ENCODE assay signal across 8 mouse cellular contexts in the genomic region with DNA sequence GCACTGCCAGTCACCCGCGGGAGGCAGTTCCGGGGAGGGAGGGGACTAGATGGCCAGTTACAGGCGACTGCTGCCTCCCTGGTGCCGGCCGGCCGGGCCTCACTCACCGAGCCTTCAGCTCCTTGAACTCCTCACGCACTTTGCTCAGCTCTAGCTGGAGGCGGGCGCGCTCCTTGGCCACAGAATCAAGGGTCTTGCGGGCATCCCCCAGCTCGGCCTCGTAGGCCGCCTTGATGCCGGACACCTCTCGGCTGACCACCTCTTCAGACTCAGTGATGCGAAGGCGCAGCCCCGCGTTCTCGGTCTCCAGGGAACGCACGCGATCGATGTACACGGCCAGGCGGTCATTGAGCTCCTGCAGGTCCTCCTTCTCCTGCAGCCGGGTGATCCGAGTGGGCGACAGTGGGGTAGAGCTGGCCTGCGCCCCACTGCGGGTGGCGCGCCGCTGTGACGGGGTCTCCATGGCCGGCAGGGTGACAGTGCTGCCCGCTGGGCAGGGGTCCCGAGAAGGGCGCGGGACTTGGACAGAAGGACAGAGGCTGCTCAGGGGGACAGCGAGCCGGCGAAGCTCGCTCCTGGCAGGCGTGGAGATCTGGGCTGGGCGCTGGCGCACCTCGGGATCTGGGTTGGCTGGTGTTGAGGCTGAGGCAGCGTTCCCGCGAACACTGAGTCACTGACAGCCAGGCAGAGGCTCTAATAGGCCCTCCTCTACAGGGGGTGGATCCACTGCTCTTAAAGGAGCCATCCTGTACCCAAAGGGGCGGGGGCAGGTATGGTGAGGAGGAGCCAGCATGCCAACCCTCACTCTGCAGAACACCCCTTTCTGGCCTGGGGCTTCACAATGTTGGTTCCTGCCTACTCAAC. TPM values are rescaled to one million over a fixed set of nuclear protein-coding genes. Genes with fewer than 3 reads are reported as not detected.
DNase-seq lines count a peak whose midpoint lies in the region; ATAC-seq lines count a peak whose summit lies in the region.

No protein-coding gene starts in this region.

- H3K4me1 ChIP-seq in embryonic facial prominence, embryonic 12.5 days, result peaks cover 44% of the 10 kb centered on the region
- H3K4me1 ChIP-seq in midbrain, embryonic 10.5 days, result peaks cover 46% of the 10 kb centered on the region

- no peaks in the 10 kb centered on the region for H3K27me3 ChIP-seq in embryonic facial prominence, embryonic 12.5 days
- peaks cover 49% of the 10 kb centered on the region for H3K27me3 ChIP-seq in midbrain, embryonic 10.5 days (ENCODE audit: low read depth, poor library complexity, severe bottlenecking)

- intact Hi-C loops in left cerebral cortex, postnatal 4 days (cut with DNase I), result no loop called here

- under 1% methylated on average over 55 of the region's 55 CpGs for WGBS in embryonic facial prominence, embryonic 12.5 days
- WGBS in midbrain, embryonic 10.5 days, result under 1% methylated on average over 55 of the region's 55 CpGs

- H3K4me3 ChIP-seq in embryonic facial prominence, embryonic 12.5 days, result peak overlapping the region; percentile 60
- peak overlapping the region; percentile 68 for H3K4me3 ChIP-seq in midbrain, embryonic 10.5 days

- ATAC-seq in embryonic facial prominence, embryonic 12.5 days (ENCODE audit: insufficient number of reproducible peaks, insufficient read depth, low FRiP score, low TSS enrichment), result peak; percentile 78

- H3K27ac ChIP-seq in embryonic facial prominence, embryonic 12.5 days, result peak overlapping the region; percentile 89
- peak overlapping the region; percentile 74 for H3K27ac ChIP-seq in midbrain, embryonic 10.5 days (replicated peaks)

- no peaks in the 10 kb centered on the region for H3K9me3 ChIP-seq in embryonic facial prominence, embryonic 12.5 days
- no peaks in the 10 kb centered on the region for H3K9me3 ChIP-seq in midbrain, embryonic 10.5 days (replicated peaks)

- H3K4me2 ChIP-seq in embryonic facial prominence, embryonic 12.5 days (replicated peaks), result peak overlapping the region; percentile 98

- H3K9ac ChIP-seq in embryonic facial prominence, embryonic 12.5 days, result peak overlapping the region; percentile 83

- DNase-seq in 3T3-L1 (ENCODE audit: low read depth, low spot score), result peak; percentile 99
- peak; percentile 95 for DNase-seq in adrenal gland, postnatal 36 days
- DNase-seq in heart, adult 11 months, result peak; percentile 100
- DNase-seq in kidney, adult 11 months, result peak; percentile 93
- DNase-seq in left cerebral cortex, postnatal 4 days, result peak; percentile 78
- DNase-seq in midbrain, embryonic 10.5 days (ENCODE audit: low spot score), result peak; percentile 59
- DNase-seq in spleen, adult 12 weeks (ENCODE audit: low spot score), result peak; percentile 70

- no peaks in the 10 kb centered on the region for H3K36me3 ChIP-seq in embryonic facial prominence, embryonic 12.5 days
- no peaks in the 10 kb centered on the region for H3K36me3 ChIP-seq in midbrain, embryonic 10.5 days

RNA-seq across cellular contexts. Expression of a gene that starts 6.9 kb away (rescaled TPM):
- 100 to 1,000 TPM; 109 to 141 TPM for total RNA-seq in adrenal gland, postnatal 36 days (2021)
- 109 and 113 TPM in 2 replicates for polyA plus RNA-seq in embryonic facial prominence, embryonic 12.5 days (2016; fragmentation: Nextera tagmentation; extraction: Ambion mirVana)
- 10 to 100 TPM; 35.3 to 37.7 TPM for total RNA-seq in left cerebral cortex, postnatal 4 days (2021)
- 13.5 and 18.3 TPM in 2 replicates for polyA plus RNA-seq in midbrain, embryonic 10.5 days (2016; fragmentation: Nextera tagmentation; extraction: Ambion mirVana)

RNA-seq across cellular contexts. Expression of a gene that starts 29.3 kb away (rescaled TPM):
- total RNA-seq in adrenal gland, postnatal 36 days (2021), result 1 to 10 TPM; 3.1 to 4.3 TPM
- 36.3 and 37.7 TPM in 2 replicates for polyA plus RNA-seq in embryonic facial prominence, embryonic 12.5 days (2016; fragmentation: Nextera tagmentation; extraction: Ambion mirVana)
- total RNA-seq in left cerebral cortex, postnatal 4 days (2021), result 10 to 100 TPM; 80.5 to 87.8 TPM
- polyA plus RNA-seq in midbrain, embryonic 10.5 days (2016; fragmentation: Nextera tagmentation; extraction: Ambion mirVana), result 27.7 and 33.8 TPM in 2 replicates

RNA-seq across cellular contexts. Expression of a gene that starts 41.9 kb away (rescaled TPM):
- 10 to 100 TPM in 1 of 2 experiments, 1 to 10 TPM in 1; 8.9 to 12.6 TPM for total RNA-seq in adrenal gland, postnatal 36 days (2021)
- polyA plus RNA-seq in embryonic facial prominence, embryonic 12.5 days (2016; fragmentation: Nextera tagmentation; extraction: Ambion mirVana), result 7.5 and 9.0 TPM in 2 replicates
- 10 to 100 TPM; 58.1 to 58.4 TPM for total RNA-seq in left cerebral cortex, postnatal 4 days (2021)
- polyA plus RNA-seq in midbrain, embryonic 10.5 days (2016; fragmentation: Nextera tagmentation; extraction: Ambion mirVana), result 4.9 and 10.5 TPM in 2 replicates

RNA-seq across cellular contexts. Expression of a gene that starts 45.2 kb away (rescaled TPM):
- not detected for total RNA-seq in adrenal gland, postnatal 36 days (2021)
- polyA plus RNA-seq in embryonic facial prominence, embryonic 12.5 days (2016; fragmentation: Nextera tagmentation; extraction: Ambion mirVana), result 4.0 and 5.5 TPM in 2 replicates
- under 1 TPM in 1 of 2 experiments, not detected in 1; 0.83 TPM for total RNA-seq in left cerebral cortex, postnatal 4 days (2021)
- 0.49 and 0.79 TPM in 2 replicates for polyA plus RNA-seq in midbrain, embryonic 10.5 days (2016; fragmentation: Nextera tagmentation; extraction: Ambion mirVana)

RNA-seq across cellular contexts. Expression of a gene that starts 50.0 kb away (rescaled TPM):
- 100 to 1,000 TPM; 142 to 148 TPM for total RNA-seq in adrenal gland, postnatal 36 days (2021)
- 144 and 146 TPM in 2 replicates for polyA plus RNA-seq in embryonic facial prominence, embryonic 12.5 days (2016; fragmentation: Nextera tagmentation; extraction: Ambion mirVana)
- total RNA-seq in left cerebral cortex, postnatal 4 days (2021), result 100 to 1,000 TPM; 106 to 120 TPM
- polyA plus RNA-seq in midbrain, embryonic 10.5 days (2016; fragmentation: Nextera tagmentation; extraction: Ambion mirVana), result 175 and 192 TPM in 2 replicates

Comparison
In these comparisons a context has a peak if more than half of its experiments do, and no peak if none do; other contexts are left out.
1. Peak in every context shown above with its lines: DNase-seq, ATAC-seq, H3K4me3 ChIP-seq and H3K27ac ChIP-seq.
2. RNA of a gene that starts 29.3 kb away (total RNA-seq): 80.5 to 87.8 TPM in left cerebral cortex, postnatal 4 days; 3.1 to 4.3 TPM in adrenal gland, postnatal 36 days; every median in the first group is over 10 times any median in the second.
3. RNA of a gene that starts 41.9 kb away (total RNA-seq): 58.1 to 58.4 TPM in left cerebral cortex, postnatal 4 days; 8.9 to 12.6 TPM in adrenal gland, postnatal 36 days; every median in the first group is over 4 times any median in the second.